Mouse (Mus musculus): Measurements from ENCODE around the gene Mxd4.
A peak's percentile ranks its signal among the peaks of the same experiment; 100 is the strongest.

The Mxd4 gene

GRCm38 (mm10) chr5:34187601-34188316 is at the start of gene Mxd4:
Gene Mxd4 (minus strand): TSS chr5:34187720.
- peak; percentile 98 for DNase-seq

GRCm38 (mm10) chr5:34235898-34236420 is 48.4 kb upstream of the Mxd4 start:
- DNase-seq = peak; percentile 85

GRCm38 (mm10) chr5:34235056-34235455 is 47.5 kb upstream of the Mxd4 start:
- no peak for DNase-seq

GRCm38 (mm10) chr5:34233221-34233515 is 45.6 kb upstream of the Mxd4 start:
- DNase-seq = peak; percentile 62

GRCm38 (mm10) chr5:34232481-34233220 is 45.1 kb upstream of the Mxd4 start:
- peak; percentile 65 for DNase-seq

- peak; percentile 69 for DNase-seq
Observed at GRCm38 (mm10) chr5:34231901-34232300, 44.4 kb upstream of the Mxd4 start.

- DNase-seq = peak; percentile 44
Observed at GRCm38 (mm10) chr5:34230599-34231485, 43.3 kb upstream of the Mxd4 start.

GRCm38 (mm10) chr5:34229503-34229902 is 42.0 kb upstream of the Mxd4 start:
- DNase-seq = no peak

- DNase-seq = no peak
Observed at GRCm38 (mm10) chr5:34225516-34225915, 38.0 kb upstream of the Mxd4 start.

GRCm38 (mm10) chr5:34224515-34224914 is 37.0 kb upstream of the Mxd4 start:
- DNase-seq = no peak

GRCm38 (mm10) chr5:34220001-34220400 is 32.5 kb upstream of the Mxd4 start:
- DNase-seq = no peak

GRCm38 (mm10) chr5:34218672-34219071 is 31.2 kb upstream of the Mxd4 start:
- no peak for DNase-seq

- no peak for DNase-seq
Observed at GRCm38 (mm10) chr5:34217756-34218155, 30.2 kb upstream of the Mxd4 start.

- DNase-seq = no peak
Observed at GRCm38 (mm10) chr5:34216025-34216424, 28.5 kb upstream of the Mxd4 start.

GRCm38 (mm10) chr5:34213659-34214058 is 26.1 kb upstream of the Mxd4 start:
- DNase-seq = no peak

- DNase-seq = peak; percentile 87
Observed at GRCm38 (mm10) chr5:34210279-34210678, 22.8 kb upstream of the Mxd4 start.

GRCm38 (mm10) chr5:34207503-34207902 is 20.0 kb upstream of the Mxd4 start:
- peak; percentile 74 for DNase-seq

- no peak for DNase-seq
Observed at GRCm38 (mm10) chr5:34205788-34206187, 18.3 kb upstream of the Mxd4 start.

GRCm38 (mm10) chr5:34204911-34205310 is 17.4 kb upstream of the Mxd4 start:
- DNase-seq = no peak

- no peak for DNase-seq
Observed at GRCm38 (mm10) chr5:34202006-34202405, 14.5 kb upstream of the Mxd4 start.

GRCm38 (mm10) chr5:34201396-34201795 is 13.9 kb upstream of the Mxd4 start:
- peak; percentile 51 for DNase-seq

GRCm38 (mm10) chr5:34198615-34199014 is 11.1 kb upstream of the Mxd4 start:
- peak; percentile 56 for DNase-seq

GRCm38 (mm10) chr5:34197243-34197642 is 9.7 kb upstream of the Mxd4 start:
- DNase-seq = peak; percentile 49
